Mouse (Mus musculus) midbrain, embryonic 13.5 days (tissue): ENCODE measurements around the gene Crybg3. TPM values are rescaled to one million over a fixed set of nuclear protein-coding genes. Genes with fewer than 3 reads are reported as not detected.

ENCODE experiments used
- ATAC-seq: fragments of 200-750 bp; cut with Nextera tagmentation; 2 replicates; pipeline ENCODE4 v1.8.0; 2017; ENCODE audit warnings: mild to moderate bottlenecking, moderate TSS enrichment, moderate library complexity
- H3K27ac ChIP-seq: fragments of 300-500 bp; sonication (generic); 2 replicates; pipeline ENCODE4 v1.5.1; 2015; ENCODE audit warnings: inconsistent platforms, mild to moderate bottlenecking, moderate library complexity
- H3K27me3 ChIP-seq: fragments of 300-500 bp; sonication (generic); 2 replicates; pipeline ENCODE4 v1.6.1; 2015; ENCODE audit warnings: mild to moderate bottlenecking, inconsistent platforms
- H3K36me3 ChIP-seq: fragments of 300-500 bp; sonication (generic); 2 replicates; pipeline ENCODE4 v1.6.1; 2015; ENCODE audit warnings: mild to moderate bottlenecking, inconsistent platforms
- H3K4me1 ChIP-seq: fragments of 300-500 bp; sonication (generic); replicated peaks from 2 replicates; pipeline ENCODE4 v1.6.1; 2015; ENCODE audit warnings: inconsistent platforms
- H3K4me2 ChIP-seq: fragments of 300-500 bp; sonication (generic); replicated peaks from 2 replicates; pipeline ENCODE4 v1.6.1; 2015; ENCODE audit warnings: moderate library complexity, mild to moderate bottlenecking, inconsistent platforms
- H3K4me3 ChIP-seq: fragments of 300-500 bp; sonication (generic); replicated peaks from 2 replicates; pipeline ENCODE4 v1.5.1; 2015; ENCODE audit warnings: mild to moderate bottlenecking, inconsistent platforms
- H3K9ac ChIP-seq: fragments of 300-500 bp; sonication (generic); replicated peaks from 2 replicates; pipeline ENCODE4 v1.6.1; 2015; ENCODE audit warnings: mild to moderate bottlenecking, inconsistent platforms
- H3K9me3 ChIP-seq: fragments of 300-500 bp; sonication (generic); 2 replicates; pipeline ENCODE4 v1.6.1; 2016; ENCODE audit warnings: mild to moderate bottlenecking, inconsistent platforms
- WGBS: fragments of 180-500 bp; shearing (Covaris S2); methylation state at CpG from one replicate; pipeline ENCODE4 v1.1.7; 2015; 5-methylcytosine and 5-hydroxymethylcytosine counted together
- polyA plus RNA-seq: library from polyadenylated mRNA; unstranded; fragments of >200 nt; fragmentation: Nextera tagmentation; extraction: Ambion mirVana; gene quantifications from 2 replicates; pipeline ENCODE4 v1.2.1, GENCODE M21; 2015

The Crybg3 gene
- polyA plus RNA-seq, 1 experiment from 2014 or later, result 2.1 TPM

DNA sequence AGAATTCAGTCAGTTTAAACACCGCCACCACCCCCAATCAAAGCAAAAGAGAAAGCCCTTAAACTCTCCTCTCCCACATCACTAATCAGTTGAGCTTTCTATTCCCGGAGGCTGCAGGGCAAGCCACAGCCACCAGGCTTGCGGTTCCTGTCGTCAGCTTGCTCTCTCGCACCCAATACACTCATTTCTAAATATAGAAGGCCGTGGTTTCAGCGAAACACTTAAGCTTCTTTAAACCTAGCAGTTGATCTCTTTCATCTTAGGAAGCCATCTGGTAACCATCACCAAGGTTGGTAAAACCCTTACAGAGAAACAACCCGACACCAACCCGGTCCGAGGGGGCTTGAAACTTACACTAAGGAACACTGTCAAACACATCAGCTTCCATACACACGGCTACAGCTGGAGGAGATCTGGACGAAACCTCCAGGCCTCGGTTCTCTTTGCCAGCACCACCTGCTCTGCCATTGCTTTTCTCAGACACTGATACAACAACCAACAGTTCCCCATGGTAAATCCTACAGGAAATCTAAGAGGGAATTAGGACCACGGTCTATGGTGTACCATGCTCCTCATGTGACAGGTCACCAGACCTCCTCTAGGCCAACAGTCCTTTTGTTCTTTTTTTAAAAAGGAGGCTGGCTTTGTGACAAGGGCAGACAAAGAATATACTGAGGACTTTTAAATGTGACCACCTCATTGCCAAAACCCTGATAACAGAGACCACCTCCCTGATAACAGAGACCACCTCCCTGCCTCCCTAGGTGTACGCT, 83.1 kb downstream of the Crybg3 start:
- no peaks in the 10 kb centered on the region for H3K27me3 ChIP-seq
- 90% methylated on average over 15 of the region's 15 CpGs for WGBS

DNA sequence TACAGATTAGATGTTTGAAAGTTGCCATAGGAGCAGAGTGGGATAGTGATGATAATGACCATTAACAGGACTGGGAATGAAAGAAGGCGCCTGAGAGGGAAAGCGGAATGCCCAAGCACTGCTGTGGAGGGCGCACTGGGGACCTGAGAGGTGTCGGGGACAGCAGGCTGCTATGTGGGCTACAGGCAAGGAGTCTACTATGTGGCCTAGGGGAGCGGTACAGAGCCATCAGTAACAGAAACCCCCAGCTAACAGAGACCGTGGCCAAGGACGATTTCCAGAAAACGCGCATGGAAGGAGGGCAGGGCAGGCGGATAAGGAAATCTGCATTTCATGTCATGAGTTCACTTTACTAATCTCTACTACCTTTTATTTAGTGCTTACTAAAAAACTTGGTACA, 83.8 kb downstream of the Crybg3 start:
- Histone ChIP-seq H3K4me1 (no peaks in the 10 kb centered on the region), H3K4me2 (no peak overlapping the region), H3K9ac (no peak overlapping the region), H3K27me3 (no peaks in the 10 kb centered on the region), H3K4me3 (no peak overlapping the region), H3K27ac (no peak overlapping the region), H3K9me3 (no peaks in the 10 kb centered on the region), H3K36me3 (no peaks in the 10 kb centered on the region)
- no peak for ATAC-seq
- 97% methylated on average over 10 of the region's 10 CpGs for WGBS

More for the DNA sequence above, 83.1 kb downstream of the Crybg3 start:
- Histone ChIP-seq H3K4me2 (no peak overlapping the region), H3K27ac (no peak overlapping the region), H3K9ac (no peak overlapping the region), H3K4me1 (no peaks in the 10 kb centered on the region), H3K9me3 (no peaks in the 10 kb centered on the region), H3K4me3 (no peak overlapping the region), H3K36me3 (no peaks in the 10 kb centered on the region)
- ATAC-seq, result no peak

DNA sequence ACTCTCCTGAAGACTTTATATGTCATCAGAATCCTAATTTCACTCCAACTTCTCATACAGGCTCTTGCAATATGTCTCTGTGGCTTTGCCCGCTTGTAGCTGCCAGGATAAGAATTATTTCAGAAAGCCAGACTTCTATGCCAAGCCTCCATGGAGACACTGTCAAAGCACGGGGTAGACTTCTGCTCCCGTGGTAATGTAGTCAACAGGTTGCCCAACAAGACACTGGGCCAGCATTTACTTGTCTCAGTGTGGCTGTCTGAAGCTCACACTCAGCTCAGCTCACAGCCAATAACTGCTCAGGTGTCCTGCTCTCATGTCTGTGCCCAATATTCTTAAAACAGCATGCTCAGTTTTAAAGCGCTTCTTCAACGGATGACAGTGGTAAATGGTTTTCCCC, 85.6 kb downstream of the Crybg3 start:
- H3K9ac ChIP-seq, result no peak overlapping the region
- H3K9me3 ChIP-seq, result no peaks in the 10 kb centered on the region
- H3K4me3 ChIP-seq, result no peak overlapping the region
- no peaks in the 10 kb centered on the region for H3K36me3 ChIP-seq
- no peaks in the 10 kb centered on the region for H3K4me1 ChIP-seq
- 96% methylated on average over 5 of the region's 5 CpGs for WGBS
- H3K27ac ChIP-seq, result no peak overlapping the region
- no peak for ATAC-seq
- no peaks in the 10 kb centered on the region for H3K27me3 ChIP-seq
- no peak overlapping the region for H3K4me2 ChIP-seq

DNA sequence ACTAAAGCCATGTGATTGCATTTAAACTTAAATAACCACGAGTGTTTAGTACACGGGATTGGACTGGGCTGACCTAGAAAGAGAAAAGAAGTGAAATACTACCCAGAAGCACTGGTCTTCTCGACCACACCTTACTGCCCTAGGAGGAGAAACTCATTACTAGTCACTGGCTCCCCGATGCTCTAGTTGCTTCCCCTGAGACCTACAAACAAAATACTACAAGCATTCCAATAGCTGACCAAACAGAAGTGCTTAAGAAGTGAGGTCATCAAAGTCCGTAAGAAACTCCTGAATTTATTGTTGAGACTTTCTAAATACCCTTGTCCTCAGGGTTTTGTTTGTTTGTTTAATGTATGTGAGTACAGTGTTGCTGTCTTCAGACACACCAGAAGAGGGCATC, 90.9 kb downstream of the Crybg3 start:
- Histone ChIP-seq H3K4me2 (no peak overlapping the region), H3K27me3 (no peaks in the 10 kb centered on the region), H3K9ac (no peak overlapping the region), H3K4me3 (no peak overlapping the region), H3K27ac (no peak overlapping the region), H3K36me3 (no peaks in the 10 kb centered on the region), H3K9me3 (no peaks in the 10 kb centered on the region), H3K4me1 (no peaks in the 10 kb centered on the region)
- ATAC-seq, result no peak
- WGBS, result 94% methylated on average over 5 of the region's 5 CpGs

DNA sequence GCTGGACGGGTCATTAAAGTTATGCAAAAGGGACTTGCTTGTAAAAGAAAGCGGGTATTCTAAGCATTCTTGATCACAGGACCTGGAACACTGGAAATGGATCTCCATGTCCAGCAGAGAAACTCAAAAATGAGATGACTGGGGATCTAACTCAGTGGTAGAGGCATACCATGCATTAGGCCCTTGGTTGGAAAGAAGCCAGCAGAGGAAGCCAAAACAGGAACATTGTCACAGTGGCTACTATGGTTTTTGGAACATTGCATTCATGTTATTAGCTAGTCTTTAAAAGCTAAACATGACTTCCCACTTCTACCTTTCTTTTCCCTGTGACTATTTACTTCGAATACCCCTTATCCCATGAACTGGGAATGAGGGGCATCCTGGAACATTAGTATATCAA, 101.6 kb downstream of the Crybg3 start:
- Histone ChIP-seq H3K27ac (no peak overlapping the region), H3K9ac (no peak overlapping the region), H3K4me2 (no peak overlapping the region), H3K36me3 (0 out of 2 replicates have a peak, but pooled peaks cover 3% of the 10 kb centered on the region), H3K4me1 (no peaks in the 10 kb centered on the region), H3K9me3 (no peaks in the 10 kb centered on the region), H3K27me3 (no peaks in the 10 kb centered on the region), H3K4me3 (no peak overlapping the region)
- WGBS, result 93% methylated on average over 3 of the region's 3 CpGs
- ATAC-seq, result no peak

DNA sequence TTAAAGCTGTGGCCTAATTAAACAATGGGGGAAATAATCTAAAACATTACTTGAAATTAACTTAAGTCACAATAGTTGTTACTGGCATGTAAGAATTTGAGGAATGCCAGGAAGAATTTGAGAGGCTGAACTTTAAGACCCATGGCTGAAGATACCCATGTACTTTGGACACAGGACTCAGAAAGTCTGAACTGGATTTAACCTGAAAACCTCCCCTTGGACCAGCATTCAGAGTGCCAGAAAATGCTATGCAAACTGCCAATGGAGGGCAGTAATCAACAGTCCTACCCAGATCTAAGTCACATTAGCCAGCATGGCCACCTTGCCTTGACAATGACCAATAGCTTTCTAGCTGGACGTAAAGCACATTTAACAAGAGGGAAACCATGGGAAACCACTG, 102.8 kb downstream of the Crybg3 start:
- Histone ChIP-seq H3K4me1 (no peaks in the 10 kb centered on the region), H3K4me3 (no peak overlapping the region), H3K9me3 (no peaks in the 10 kb centered on the region), H3K9ac (no peak overlapping the region), H3K27ac (no peak overlapping the region), H3K36me3 (peaks cover 7% of the 10 kb centered on the region; the same call in 1 of the 2 replicates), H3K4me2 (no peak overlapping the region), H3K27me3 (no peaks in the 10 kb centered on the region)
- no peak for ATAC-seq
- 93% methylated on average over 1 of the region's 1 CpGs for WGBS

DNA sequence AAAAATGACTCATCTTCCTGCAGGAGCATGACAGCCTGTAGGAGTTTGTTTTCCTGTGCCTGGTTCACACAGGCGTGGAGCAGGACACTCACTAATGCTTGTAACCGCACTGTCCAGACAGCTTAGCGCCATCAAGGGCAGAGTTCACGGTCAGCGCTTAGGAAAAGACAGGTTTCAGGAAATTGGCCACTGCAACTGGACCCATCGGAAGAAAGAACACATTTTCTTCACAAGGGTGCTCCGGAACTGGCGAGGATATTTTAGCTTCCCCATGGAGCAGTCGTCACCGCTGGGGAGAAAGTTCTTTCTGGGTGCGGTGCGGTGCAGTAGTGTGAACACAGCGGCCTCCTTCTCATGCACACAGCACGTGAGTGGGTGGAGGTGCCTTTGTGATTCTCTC, 107.6 kb downstream of the Crybg3 start:
- 92% methylated on average over 14 of the region's 14 CpGs for WGBS
- H3K9me3 ChIP-seq, result no peaks in the 10 kb centered on the region
- ATAC-seq, result no peak

DNA sequence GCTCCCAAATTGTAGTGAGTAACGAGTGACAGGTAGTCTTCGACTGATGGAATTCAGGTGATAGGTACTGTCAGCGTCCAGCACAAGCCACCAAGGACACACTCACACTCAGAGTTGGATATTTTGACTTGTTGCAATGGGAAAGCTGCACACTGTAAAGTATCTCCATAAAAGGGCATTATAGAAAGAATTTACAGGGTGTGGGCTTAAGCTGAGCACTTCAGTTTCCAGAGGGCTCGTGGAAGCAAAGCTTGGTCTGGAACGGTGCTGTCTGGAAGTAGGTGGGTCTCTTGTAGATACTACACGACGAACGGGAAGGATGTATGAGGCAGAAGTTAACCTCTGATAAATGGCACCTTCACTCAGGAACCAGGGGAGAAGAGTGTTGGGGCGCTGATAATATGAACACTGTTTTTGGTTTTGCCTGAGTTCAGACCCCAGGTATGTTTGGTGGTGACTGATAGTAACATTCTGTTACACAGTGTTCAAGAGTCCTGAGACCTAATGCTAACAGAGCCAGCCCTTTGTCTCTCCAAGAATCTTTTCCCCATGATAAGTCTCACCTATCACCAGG, 112.7 kb downstream of the Crybg3 start:
- peaks cover 18% of the 10 kb centered on the region for H3K36me3 ChIP-seq
- H3K4me1 ChIP-seq, result no peaks in the 10 kb centered on the region
- H3K27ac ChIP-seq, result no peak overlapping the region
- H3K9ac ChIP-seq, result no peak overlapping the region
- WGBS, result 97% methylated on average over 9 of the region's 9 CpGs
- no peaks in the 10 kb centered on the region for H3K9me3 ChIP-seq
- H3K4me2 ChIP-seq, result no peak overlapping the region
- H3K4me3 ChIP-seq, result no peak overlapping the region
- H3K27me3 ChIP-seq, result no peaks in the 10 kb centered on the region
- no peak for ATAC-seq

More for the DNA sequence above, 107.6 kb downstream of the Crybg3 start:
- Histone ChIP-seq H3K4me3 (no peak overlapping the region), H3K36me3 (peaks cover 16% of the 10 kb centered on the region), H3K4me2 (no peak overlapping the region), H3K27ac (no peak overlapping the region), H3K9ac (no peak overlapping the region), H3K4me1 (no peaks in the 10 kb centered on the region), H3K27me3 (no peaks in the 10 kb centered on the region)

DNA sequence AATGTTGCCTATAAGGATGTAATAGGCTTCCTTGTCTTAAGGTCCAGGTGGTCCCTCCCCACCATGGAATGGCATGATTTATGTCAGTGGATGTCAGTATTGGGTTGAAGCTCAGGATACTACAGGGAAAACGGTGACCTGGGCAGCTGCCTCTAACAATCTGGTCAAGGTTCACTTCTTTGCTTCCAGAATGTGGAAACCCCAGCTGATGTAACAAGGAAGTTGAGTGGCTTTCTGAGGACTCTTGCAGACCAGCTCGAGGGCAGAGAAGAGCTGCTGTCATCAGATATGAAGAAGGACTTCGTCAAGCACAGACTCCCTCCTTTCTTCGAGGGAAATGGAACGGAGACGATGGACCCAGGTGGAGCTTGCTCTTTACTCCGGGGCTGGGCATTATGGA, 113.5 kb downstream of the Crybg3 start:
- H3K4me1 ChIP-seq, result no peaks in the 10 kb centered on the region
- H3K9me3 ChIP-seq, result no peaks in the 10 kb centered on the region
- H3K36me3 ChIP-seq, result peaks cover 18% of the 10 kb centered on the region; the same call in 1 of the 2 replicates
- H3K9ac ChIP-seq, result no peak overlapping the region
- ATAC-seq, result no peak
- no peak overlapping the region for H3K4me2 ChIP-seq
- no peaks in the 10 kb centered on the region for H3K27me3 ChIP-seq
- no peak overlapping the region for H3K4me3 ChIP-seq
- WGBS, result 95% methylated on average over 7 of the region's 7 CpGs
- no peak overlapping the region for H3K27ac ChIP-seq

DNA sequence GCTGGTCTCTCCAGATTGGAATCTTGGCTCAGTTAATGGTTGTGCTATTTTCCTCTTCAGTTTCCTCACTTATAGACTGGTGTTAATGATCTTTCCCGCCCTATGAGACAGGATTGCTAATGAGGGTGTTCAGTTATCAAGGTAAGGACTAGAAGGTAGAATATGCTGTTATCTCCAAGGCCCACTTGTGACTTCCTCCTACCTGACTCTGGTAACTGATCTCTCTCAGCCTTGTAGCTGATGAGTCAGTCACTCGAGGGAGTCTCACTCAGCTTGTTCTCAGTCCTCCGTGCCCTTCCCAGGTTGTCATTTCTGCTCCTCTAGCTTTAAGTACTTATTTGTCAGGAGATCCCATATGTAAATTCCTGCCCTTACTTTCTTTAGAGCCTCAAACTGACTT, 122.8 kb downstream of the Crybg3 start:
- H3K9me3 ChIP-seq, result no peaks in the 10 kb centered on the region
- H3K4me3 ChIP-seq, result no peak overlapping the region
- H3K9ac ChIP-seq, result no peak overlapping the region
- no peaks in the 10 kb centered on the region for H3K4me1 ChIP-seq
- no peak overlapping the region for H3K27ac ChIP-seq
- no peak overlapping the region for H3K4me2 ChIP-seq
- H3K36me3 ChIP-seq, result no peaks in the 10 kb centered on the region
- no peaks in the 10 kb centered on the region for H3K27me3 ChIP-seq
- 90% methylated on average over 3 of the region's 3 CpGs for WGBS
- ATAC-seq, result no peak

DNA sequence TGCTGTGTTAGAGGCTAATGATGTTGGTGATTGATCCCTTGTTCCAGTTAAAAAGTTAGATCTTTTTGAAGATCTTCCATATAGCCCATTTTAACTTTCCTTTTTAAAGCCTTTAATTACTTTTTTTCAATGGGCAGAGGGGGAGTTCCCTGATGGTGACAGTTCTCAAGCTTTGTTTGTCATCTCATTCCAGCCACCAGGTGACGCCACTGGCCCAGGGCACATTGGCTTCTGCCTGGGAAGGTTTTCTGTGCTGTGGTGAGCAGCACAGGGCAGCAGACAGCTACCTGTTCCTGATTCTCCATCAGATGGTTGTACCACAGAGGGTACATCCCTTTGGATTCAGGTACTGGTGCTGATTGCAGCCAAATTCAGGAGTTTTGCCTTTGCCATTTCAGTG, 126.0 kb downstream of the Crybg3 start:
- no peak overlapping the region for H3K4me3 ChIP-seq
- no peaks in the 10 kb centered on the region for H3K27me3 ChIP-seq
- H3K9ac ChIP-seq, result no peak overlapping the region
- H3K36me3 ChIP-seq, result no peaks in the 10 kb centered on the region
- WGBS, result 19% methylated on average over 1 of the region's 1 CpGs
- H3K27ac ChIP-seq, result no peak overlapping the region
- no peaks in the 10 kb centered on the region for H3K9me3 ChIP-seq
- H3K4me2 ChIP-seq, result no peak overlapping the region
- ATAC-seq, result no peak
- peaks cover 6% of the 10 kb centered on the region; the same call in 1 of the 2 replicates for H3K4me1 ChIP-seq

DNA sequence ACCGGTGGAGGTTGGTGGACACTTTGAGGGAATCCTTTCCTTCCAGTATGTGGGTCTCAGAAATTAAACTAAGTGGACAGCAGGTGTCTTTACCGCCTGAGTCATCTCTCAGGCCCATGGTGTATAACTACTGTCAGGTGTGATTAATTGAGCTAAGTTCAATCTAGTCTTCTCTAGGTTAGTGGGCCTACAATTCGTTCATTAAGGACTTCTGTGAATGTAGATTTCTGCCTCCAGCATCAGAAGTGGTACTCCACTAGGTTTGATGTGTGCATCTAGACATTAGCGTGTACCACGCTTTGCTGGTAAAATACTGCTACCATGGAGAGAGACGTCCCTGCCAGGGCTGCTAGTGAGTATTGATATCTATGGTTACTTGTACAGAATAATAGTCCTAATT, 128.2 kb downstream of the Crybg3 start:
- no peaks in the 10 kb centered on the region for H3K27me3 ChIP-seq
- 62% methylated on average over 6 of the region's 6 CpGs for WGBS

More for the DNA sequence above, 128.2 kb downstream of the Crybg3 start:
- Histone ChIP-seq H3K4me1 (peaks cover 6% of the 10 kb centered on the region; the same call in 1 of the 2 replicates), H3K4me3 (peak overlapping the region; percentile 66), H3K9me3 (no peaks in the 10 kb centered on the region), H3K27ac (no peak overlapping the region), H3K4me2 (peak overlapping the region; percentile 84), H3K36me3 (no peaks in the 10 kb centered on the region), H3K9ac (peak overlapping the region; percentile 63; the same call in 1 of the 2 replicates)
- peak; percentile 18; the same call in 1 of the 2 replicates for ATAC-seq
